Mouse (Mus musculus) limb, embryonic 15.5 days (tissue): Measurements from ENCODE around the gene Chadl. TPM values are rescaled to one million over a fixed set of nuclear protein-coding genes. Genes with fewer than 3 reads are reported as not detected.
"Not testable (repeated sequence)": the region's sequence is repeated elsewhere in the genome, so short reads cannot be mapped to it uniquely, and the experiment has no call there.

Experiments
- ATAC-seq: fragments of 200-750 bp; cut with Nextera tagmentation; 2 replicates; pipeline ENCODE4 v1.8.0; 2017; ENCODE audit warnings: low read depth, moderate TSS enrichment; ENCODE audit not compliant: insufficient number of reproducible peaks, low FRiP score, low TSS enrichment
- H3K27ac ChIP-seq: fragments of 300-500 bp; sonication (generic); 2 replicates; pipeline ENCODE4 v1.5.1; 2015; ENCODE audit warnings: moderate library complexity, mild to moderate bottlenecking, inconsistent platforms
- H3K27me3 ChIP-seq: fragments of 300-500 bp; sonication (generic); 2 replicates; pipeline ENCODE4 v1.6.1; 2015; ENCODE audit warnings: inconsistent platforms
- H3K36me3 ChIP-seq: fragments of 300-500 bp; sonication (generic); 2 replicates; pipeline ENCODE4 v1.6.1; 2015; ENCODE audit warnings: inconsistent platforms
- H3K4me1 ChIP-seq: fragments of 300-500 bp; sonication (generic); 2 replicates; pipeline ENCODE4 v1.6.1; 2015; ENCODE audit warnings: inconsistent platforms
- H3K4me2 ChIP-seq: fragments of 300-500 bp; sonication (generic); 2 replicates; pipeline ENCODE4 v1.6.1; 2015; ENCODE audit warnings: mild to moderate bottlenecking, inconsistent platforms
- H3K4me3 ChIP-seq: fragments of 300-500 bp; sonication (generic); 2 replicates; pipeline ENCODE4 v1.5.1; 2015; ENCODE audit warnings: mild to moderate bottlenecking, inconsistent platforms
- H3K9ac ChIP-seq: fragments of 300-500 bp; sonication (generic); 2 replicates; pipeline ENCODE4 v1.6.1; 2015; ENCODE audit warnings: inconsistent platforms
- H3K9me3 ChIP-seq: fragments of 300-500 bp; sonication (generic); 2 replicates; pipeline ENCODE4 v1.6.1; 2016; ENCODE audit warnings: inconsistent platforms
- WGBS: fragments of 180-500 bp; shearing (Covaris S2); methylation state at CpG from one replicate; pipeline ENCODE4 v1.1.7; 2015; 5-methylcytosine and 5-hydroxymethylcytosine counted together
- polyA plus RNA-seq: library from polyadenylated mRNA; unstranded; fragments of >200 nt; fragmentation: Nextera tagmentation; extraction: Ambion mirVana; gene quantifications from 2 replicates; pipeline ENCODE4 v1.2.1, GENCODE M21; 2015

Gene Chadl
- polyA plus RNA-seq, 1 experiment from 2014 or later, result 15.2 TPM

DNA sequence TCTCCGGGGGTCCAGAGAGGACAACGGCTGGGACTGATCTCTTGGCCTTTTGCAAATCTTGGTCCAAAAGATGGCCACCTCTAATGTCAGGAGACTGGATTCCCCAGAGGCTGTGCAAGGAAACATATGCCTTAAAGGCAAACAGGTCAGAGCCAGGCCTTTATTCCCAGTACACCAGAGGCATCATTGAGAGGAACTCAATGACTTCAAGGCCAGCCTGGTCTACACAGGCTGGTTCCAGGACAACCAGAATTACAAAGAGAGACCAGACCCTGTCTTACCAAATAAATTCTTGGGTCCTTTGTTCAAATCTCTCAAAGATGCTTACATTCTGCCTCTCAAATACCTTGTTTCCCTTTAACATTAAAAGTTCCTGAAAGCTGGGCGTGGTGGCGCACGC, 25.3 kb upstream of the Chadl start:
- Histone ChIP-seq H3K4me2 (no peak overlapping the region), H3K27ac (no peak overlapping the region), H3K27me3 (no peaks in the 10 kb centered on the region), H3K4me1 (no peaks in the 10 kb centered on the region), H3K9me3 (no peaks in the 10 kb centered on the region), H3K4me3 (no peak overlapping the region), H3K36me3 (peaks cover 81% of the 10 kb centered on the region), H3K9ac (no peak overlapping the region)
- WGBS, result 92% methylated on average over 5 of the region's 5 CpGs
- ATAC-seq, result no peak

DNA sequence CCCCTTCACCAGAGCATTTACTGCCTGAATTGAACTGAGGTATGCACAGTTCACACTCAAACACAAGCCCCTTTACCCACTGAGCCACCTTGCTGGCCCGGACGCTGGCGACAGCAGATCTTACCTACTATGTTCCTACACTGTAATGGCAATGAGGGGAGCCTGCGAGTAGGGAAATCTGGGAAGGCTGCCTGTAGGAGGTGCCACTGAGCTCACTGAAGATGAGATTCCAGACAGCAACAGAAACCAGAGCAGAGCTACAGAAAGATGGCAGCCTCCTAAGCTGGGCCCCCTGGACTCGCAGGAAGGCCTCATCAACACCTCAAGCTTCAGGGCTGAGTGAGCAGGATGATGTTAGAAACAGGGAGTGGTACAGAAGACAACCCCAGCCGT, 22.0 kb upstream of the Chadl start:
- ATAC-seq, result no peak
- H3K4me1 ChIP-seq, result no peaks in the 10 kb centered on the region
- no peak overlapping the region for H3K9ac ChIP-seq
- no peak overlapping the region for H3K27ac ChIP-seq
- 88% methylated on average over 6 of the region's 6 CpGs for WGBS
- H3K9me3 ChIP-seq, result no peaks in the 10 kb centered on the region
- H3K36me3 ChIP-seq, result peaks cover 93% of the 10 kb centered on the region
- no peak overlapping the region for H3K4me3 ChIP-seq
- no peak overlapping the region for H3K4me2 ChIP-seq
- no peaks in the 10 kb centered on the region for H3K27me3 ChIP-seq

DNA sequence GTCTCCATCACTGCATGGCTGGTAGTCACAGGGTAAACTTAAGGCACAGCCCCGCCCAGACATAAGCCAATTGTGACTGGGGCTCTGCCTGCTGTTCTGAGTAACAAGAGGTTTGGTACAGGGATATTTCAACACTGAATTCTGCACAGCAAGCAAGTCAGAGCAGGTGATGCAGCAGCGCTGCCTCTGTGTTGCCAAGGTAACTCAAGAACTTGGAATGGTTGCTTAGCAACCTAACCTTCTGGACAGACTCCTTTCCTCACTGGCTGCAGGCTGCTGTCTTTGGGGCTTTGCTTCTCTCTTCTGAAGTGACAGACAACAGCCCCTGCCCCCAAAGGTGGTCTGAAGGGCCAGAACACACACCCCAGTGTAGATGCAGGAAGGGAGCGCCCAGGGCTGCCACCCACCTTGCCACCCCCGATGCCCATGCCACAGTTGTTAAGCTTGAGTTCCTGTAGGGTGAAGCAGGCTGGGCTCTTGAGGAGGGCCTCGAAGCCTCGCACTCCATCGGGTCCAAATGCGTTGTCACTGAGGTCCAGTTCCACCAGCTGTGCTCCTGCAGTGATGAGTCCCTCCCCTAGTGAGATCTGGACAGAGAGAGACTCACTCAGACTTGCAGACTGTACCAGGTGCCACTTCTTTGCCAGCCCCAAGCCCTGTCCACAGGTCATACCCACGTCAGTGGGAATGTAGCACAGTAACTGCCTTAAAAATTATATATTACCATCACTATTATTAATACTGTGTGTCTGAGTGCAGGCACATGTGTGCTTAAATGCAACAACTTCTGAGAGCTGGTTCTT, 21.4 kb upstream of the Chadl start:
- peaks cover 93% of the 10 kb centered on the region for H3K36me3 ChIP-seq

DNA sequence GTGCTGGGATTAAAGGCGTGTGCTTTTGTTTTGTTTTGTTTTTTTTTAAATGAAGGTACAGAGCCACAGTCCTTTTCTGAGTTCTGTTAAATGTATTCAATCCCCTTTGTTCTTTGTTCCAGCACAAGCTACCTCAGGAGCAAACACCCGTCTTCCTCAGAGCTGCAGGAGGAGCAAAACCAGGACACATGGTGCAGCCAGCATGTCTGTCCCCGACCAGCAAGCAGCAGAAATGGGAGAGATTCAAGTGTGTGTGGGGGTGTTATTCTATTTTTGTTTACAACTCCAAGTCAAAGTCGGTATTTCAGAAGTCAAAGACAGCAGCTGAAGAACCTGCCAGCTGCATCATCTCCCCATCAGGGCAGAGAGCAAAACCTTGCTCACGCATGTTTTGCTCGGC, 16.7 kb upstream of the Chadl start:
- WGBS, result 81% methylated on average over 6 of the region's 6 CpGs
- no peak overlapping the region for H3K4me3 ChIP-seq
- no peak overlapping the region for H3K27ac ChIP-seq
- no peaks in the 10 kb centered on the region for H3K27me3 ChIP-seq
- H3K36me3 ChIP-seq, result peaks cover 91% of the 10 kb centered on the region
- H3K9ac ChIP-seq, result no peak overlapping the region
- no peaks in the 10 kb centered on the region for H3K9me3 ChIP-seq
- no peaks in the 10 kb centered on the region for H3K4me1 ChIP-seq
- ATAC-seq, result no peak
- H3K4me2 ChIP-seq, result no peak overlapping the region

More for the DNA sequence above, 21.4 kb upstream of the Chadl start:
- H3K4me2 ChIP-seq, result no peak overlapping the region
- H3K27me3 ChIP-seq, result no peaks in the 10 kb centered on the region
- WGBS, result 92% methylated on average over 9 of the region's 9 CpGs
- H3K27ac ChIP-seq, result no peak overlapping the region
- H3K9ac ChIP-seq, result no peak overlapping the region
- no peaks in the 10 kb centered on the region for H3K9me3 ChIP-seq
- H3K4me3 ChIP-seq, result no peak overlapping the region
- no peak for ATAC-seq
- H3K4me1 ChIP-seq, result no peaks in the 10 kb centered on the region

DNA sequence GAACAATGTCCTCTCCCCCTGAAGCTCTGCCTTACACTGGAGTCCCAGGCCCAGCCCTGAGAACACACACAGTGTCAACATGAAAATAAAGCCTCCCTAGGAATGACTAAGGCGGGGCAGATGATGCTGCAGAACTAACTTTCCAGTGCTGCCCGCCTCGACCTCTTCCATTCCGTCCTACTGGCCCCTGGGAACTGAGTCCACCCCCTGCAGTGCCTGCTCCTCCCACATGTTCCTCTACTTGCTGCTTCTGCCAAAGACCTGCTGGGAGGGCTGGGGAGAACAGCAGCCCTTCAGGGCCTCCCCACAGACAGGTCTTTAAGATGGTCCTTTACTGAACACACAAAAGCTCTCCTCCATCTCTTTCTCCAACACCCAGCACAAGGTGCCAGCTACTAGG, 13.7 kb upstream of the Chadl start:
- no peaks in the 10 kb centered on the region for H3K4me1 ChIP-seq
- H3K9ac ChIP-seq, result no peak overlapping the region
- H3K4me3 ChIP-seq, result no peak overlapping the region
- no peaks in the 10 kb centered on the region for H3K27me3 ChIP-seq
- H3K27ac ChIP-seq, result no peak overlapping the region
- H3K9me3 ChIP-seq, result no peaks in the 10 kb centered on the region
- no peak for ATAC-seq
- 80% methylated on average over 4 of the region's 4 CpGs for WGBS
- H3K36me3 ChIP-seq, result peaks cover 79% of the 10 kb centered on the region
- H3K4me2 ChIP-seq, result no peak overlapping the region

DNA sequence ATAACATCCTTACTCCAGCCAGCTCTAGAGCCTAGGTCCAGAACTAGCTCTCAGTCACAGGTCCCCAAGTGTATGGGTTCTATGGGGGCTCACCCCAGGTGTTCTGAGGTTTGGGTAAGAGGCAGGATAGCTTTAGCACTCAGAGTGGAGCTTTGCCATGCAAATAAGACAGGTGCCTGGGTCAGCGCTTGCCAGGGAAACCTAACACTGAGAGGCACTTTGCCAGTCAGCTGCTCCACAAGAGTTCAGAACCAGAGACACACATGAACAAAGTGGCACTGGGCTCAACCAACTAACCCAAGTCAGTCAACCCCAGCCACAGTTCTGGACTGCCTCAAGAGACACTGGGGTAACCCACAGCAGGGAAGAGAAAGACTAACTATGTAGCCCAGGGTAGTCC, 12.6 kb upstream of the Chadl start:
- Histone ChIP-seq H3K27me3 (no peaks in the 10 kb centered on the region), H3K4me1 (no peaks in the 10 kb centered on the region), H3K9me3 (no peaks in the 10 kb centered on the region), H3K4me3 (no peak overlapping the region), H3K9ac (no peak overlapping the region), H3K27ac (no peak overlapping the region), H3K36me3 (peaks cover 81% of the 10 kb centered on the region), H3K4me2 (no peak overlapping the region)
- ATAC-seq, result no peak
- 84% methylated on average over 1 of the region's 1 CpGs for WGBS

DNA sequence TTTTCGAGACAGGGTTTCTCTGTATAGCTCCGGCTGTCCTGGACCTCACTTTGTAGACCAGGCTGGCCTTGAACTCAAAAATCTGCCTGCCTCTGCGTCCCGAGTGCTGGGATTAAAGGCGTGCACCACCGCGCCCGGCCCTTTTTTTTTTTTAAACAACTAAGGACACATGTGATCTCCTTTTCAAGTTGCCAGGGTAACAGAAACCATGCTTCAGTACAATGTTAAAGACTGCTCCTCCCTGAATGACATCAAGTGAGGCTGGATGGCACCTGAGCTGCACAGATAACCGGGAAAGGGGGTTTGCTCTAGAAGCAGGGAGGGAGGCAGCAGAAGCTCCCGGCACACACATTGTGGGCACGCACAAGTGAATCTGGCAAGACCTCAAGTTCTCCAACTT, 11.9 kb upstream of the Chadl start:
- Histone ChIP-seq H3K9ac (no peak overlapping the region), H3K36me3 (peaks cover 86% of the 10 kb centered on the region), H3K27me3 (no peaks in the 10 kb centered on the region), H3K27ac (no peak overlapping the region), H3K4me3 (no peak overlapping the region), H3K4me2 (no peak overlapping the region), H3K4me1 (no peaks in the 10 kb centered on the region), H3K9me3 (no peaks in the 10 kb centered on the region)
- no peak for ATAC-seq
- WGBS, result 94% methylated on average over 11 of the region's 11 CpGs

DNA sequence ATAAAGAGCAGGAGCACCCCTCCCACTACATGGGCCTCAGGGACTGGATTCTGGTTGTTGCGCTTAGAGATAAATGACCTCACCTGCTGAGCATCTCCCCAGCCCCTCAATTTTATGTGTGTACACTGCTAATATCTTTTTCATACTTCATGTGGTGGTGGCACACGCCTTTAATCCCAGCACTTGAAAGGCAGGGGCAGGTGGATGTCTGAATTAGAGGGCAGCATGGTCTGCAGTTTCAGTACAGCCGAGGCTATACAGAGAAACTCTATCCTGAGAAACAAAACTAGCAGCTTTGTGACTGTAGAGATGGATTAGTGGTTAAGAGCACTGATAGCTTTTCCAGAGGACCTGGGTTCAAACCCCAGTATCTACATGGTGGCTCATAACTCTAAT, 6.0 kb upstream of the Chadl start:
- H3K4me2 ChIP-seq, result no peak overlapping the region
- H3K9me3 ChIP-seq, result no peaks in the 10 kb centered on the region
- no peaks in the 10 kb centered on the region for H3K27me3 ChIP-seq
- no peak overlapping the region for H3K27ac ChIP-seq
- no peaks in the 10 kb centered on the region for H3K4me1 ChIP-seq
- peaks cover 40% of the 10 kb centered on the region for H3K36me3 ChIP-seq
- H3K4me3 ChIP-seq, result no peak overlapping the region
- H3K9ac ChIP-seq, result no peak overlapping the region
- no peak for ATAC-seq
- 74% methylated on average over 3 of the region's 3 CpGs for WGBS

DNA sequence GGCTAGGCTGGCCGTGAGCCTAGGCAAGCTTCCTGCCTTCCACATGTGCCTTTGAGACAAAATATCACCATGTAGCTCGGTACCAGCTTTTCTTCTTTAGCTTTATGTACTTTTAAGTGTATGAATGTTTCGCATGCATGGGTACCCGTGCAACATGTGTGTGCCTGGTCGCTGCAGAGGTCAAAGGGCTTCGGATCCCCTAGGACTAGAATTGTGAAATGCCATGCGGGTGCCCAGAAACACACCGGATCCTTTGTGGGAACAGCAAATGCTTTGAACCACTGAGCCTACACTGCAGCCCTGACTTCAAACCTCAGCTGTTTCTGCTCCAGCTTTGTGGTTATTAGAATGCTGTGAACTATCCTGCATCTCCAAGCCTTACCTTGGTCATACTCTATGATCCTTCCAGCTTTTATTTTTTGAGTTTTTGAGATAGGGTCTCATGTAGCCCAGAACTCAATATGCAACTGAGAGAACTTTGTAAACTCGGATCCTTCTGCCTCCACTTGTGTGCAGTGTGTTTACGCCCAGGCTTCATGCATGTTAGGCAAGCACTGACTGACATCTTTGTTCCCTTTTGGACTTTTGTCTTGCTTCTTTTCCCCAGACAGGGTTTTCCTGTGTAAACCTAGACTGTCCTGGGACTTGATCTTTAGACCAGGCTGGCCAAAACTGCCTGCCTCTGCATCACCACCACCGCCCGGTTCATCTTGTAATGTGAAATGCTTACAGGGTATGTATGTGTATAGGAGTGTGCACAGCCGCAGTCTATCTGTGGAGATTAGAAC, 5.4 kb upstream of the Chadl start:
- Histone ChIP-seq H3K4me3 (no peak overlapping the region), H3K27ac (no peak overlapping the region), H3K9ac (no peak overlapping the region), H3K36me3 (peaks cover 35% of the 10 kb centered on the region), H3K4me1 (no peaks in the 10 kb centered on the region), H3K9me3 (no peaks in the 10 kb centered on the region), H3K27me3 (no peaks in the 10 kb centered on the region), H3K4me2 (no peak overlapping the region)
- ATAC-seq, result no peak
- WGBS, result 86% methylated on average over 13 of the region's 13 CpGs

DNA sequence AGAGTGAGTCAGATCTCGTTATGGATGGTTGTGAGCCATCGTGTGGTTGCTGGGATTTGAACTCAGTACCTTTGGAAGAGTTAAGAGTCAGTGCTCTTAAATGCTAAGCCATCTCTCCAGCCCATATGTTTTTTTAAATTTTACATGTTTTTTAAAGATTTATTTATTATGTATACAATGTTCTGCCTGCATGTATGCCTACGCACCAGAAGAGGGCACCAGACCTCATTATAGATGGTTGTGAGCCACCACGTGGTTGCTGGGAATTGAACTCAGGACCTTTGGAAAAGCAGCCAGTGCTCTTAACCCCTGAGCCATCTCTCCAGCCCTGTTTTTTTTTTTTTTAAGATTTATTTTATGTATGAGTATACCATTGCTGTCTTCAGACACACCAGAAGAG, 4.3 kb upstream of the Chadl start:
- not testable (repeated sequence) for H3K27ac ChIP-seq, ATAC-seq, H3K4me3 ChIP-seq, H3K4me1 ChIP-seq, H3K4me2 ChIP-seq, H3K27me3 ChIP-seq, H3K9ac ChIP-seq, H3K9me3 ChIP-seq
- WGBS, result 75% methylated on average over 4 of the region's 4 CpGs
- H3K36me3 ChIP-seq, result peaks cover 33% of the 10 kb centered on the region

DNA sequence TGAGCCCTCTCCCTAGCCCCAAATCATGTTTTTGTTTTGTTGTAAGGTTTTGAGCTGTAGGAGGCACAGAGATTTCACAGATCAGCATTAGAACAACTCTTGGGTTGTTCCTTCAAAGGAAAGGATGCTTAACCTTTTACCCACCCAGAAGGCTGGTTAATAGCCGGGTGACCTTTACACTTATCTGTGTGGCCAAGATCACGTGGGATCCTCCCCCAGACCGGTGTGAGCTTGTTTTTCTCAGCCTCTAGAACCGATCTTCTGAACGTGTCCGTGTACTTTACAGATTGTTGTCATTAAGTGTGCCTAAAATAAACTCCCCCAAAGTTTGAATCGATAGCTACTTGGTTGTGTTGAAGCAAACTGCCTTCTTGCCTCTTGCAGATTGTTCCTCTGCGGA, 3.5 kb upstream of the Chadl start:
- no peak for ATAC-seq
- no peak overlapping the region for H3K9ac ChIP-seq
- 72% methylated on average over 8 of the region's 8 CpGs for WGBS

DNA sequence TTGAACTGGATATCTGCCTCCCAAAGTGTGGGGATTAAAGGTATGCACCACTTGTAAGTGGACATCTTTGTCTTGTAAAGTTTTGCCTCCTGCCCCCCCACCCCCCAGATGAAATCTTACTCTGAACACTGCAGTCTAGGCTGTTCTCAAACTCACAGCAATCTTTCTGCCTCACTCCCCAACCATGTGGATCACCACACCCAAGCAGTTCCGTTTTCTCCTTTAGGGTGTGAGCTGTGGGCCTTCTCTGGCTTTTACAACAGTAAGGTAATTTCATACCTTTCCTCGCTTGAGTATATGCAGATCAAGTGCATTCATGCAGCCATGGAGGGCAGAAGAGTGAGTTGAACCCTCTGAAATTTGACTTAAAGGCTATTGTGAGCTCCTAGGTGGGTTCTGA, 3.1 kb upstream of the Chadl start:
- Histone ChIP-seq H3K4me3 (no peak overlapping the region), H3K9me3 (no peaks in the 10 kb centered on the region), H3K36me3 (peaks cover 21% of the 10 kb centered on the region), H3K9ac (no peak overlapping the region), H3K4me2 (no peak overlapping the region), H3K27me3 (0 out of 2 replicates have a peak, but pooled peaks cover 4% of the 10 kb centered on the region), H3K4me1 (peaks cover 4% of the 10 kb centered on the region; the same call in 1 of the 2 replicates), H3K27ac (no peak overlapping the region)
- ATAC-seq, result no peak
- whole genome bisulfite sequencing, result 55% methylated on average over 2 of the region's 2 CpGs

More for the DNA sequence above, 3.5 kb upstream of the Chadl start:
- H3K27ac ChIP-seq, result no peak overlapping the region
- H3K9me3 ChIP-seq, result no peaks in the 10 kb centered on the region
- no peak overlapping the region for H3K4me3 ChIP-seq
- no peak overlapping the region for H3K4me2 ChIP-seq
- 0 out of 2 replicates have a peak, but pooled peaks cover 4% of the 10 kb centered on the region for H3K27me3 ChIP-seq
- 0 out of 2 replicates have a peak, but pooled peaks cover 4% of the 10 kb centered on the region for H3K4me1 ChIP-seq
- H3K36me3 ChIP-seq, result peaks cover 25% of the 10 kb centered on the region
